Mouse (Mus musculus) testis, postnatal 10 days (tissue): ENCODE data around the gene Ralbp1.

ENCODE experiments used
- DNase-seq: peaks from one replicate; pipeline ENCODE4 v3.0.0; 2021; ENCODE audit warnings: low spot score

The Ralbp1 gene

DNA sequence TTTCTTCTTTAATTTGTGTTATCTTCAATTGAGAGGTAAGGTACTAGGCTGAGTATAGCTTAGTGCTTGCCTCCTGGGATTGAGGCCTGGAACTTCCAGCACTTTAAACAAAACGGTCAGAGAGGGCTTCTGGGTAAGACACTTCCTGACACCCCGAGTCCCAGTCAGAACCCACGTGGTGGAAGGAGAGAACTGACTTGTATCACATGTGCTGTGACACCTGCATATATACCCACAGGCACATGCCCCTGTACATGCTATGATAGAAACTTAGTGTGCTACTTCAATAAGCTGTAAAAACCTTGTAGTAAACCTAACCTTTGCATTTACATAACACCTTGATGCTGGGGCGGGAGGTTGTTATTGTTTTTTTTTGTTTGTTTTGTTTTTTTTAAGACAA lies 87.2 kb downstream of the Ralbp1 start:
- no peak for DNase-seq
